In genomic region chr10:24223449-24224143, GRCm38 (mm10) we compare ENCODE assay signal across 8 mouse cellular contexts. TPM values are rescaled to one million over a fixed set of nuclear protein-coding genes. Genes with fewer than 3 reads are reported as not detected.
DNase-seq lines count a peak whose midpoint lies in the region; ATAC-seq and TF ChIP-seq lines count a peak whose summit lies in the region.

Gene Moxd1, plus strand, starts transcription at chr10:24223517.

- H3K27me3 ChIP-seq in heart, postnatal 0 days (ENCODE audit: control insufficient read depth, insufficient read depth, low read length), result peaks cover 38% of the 10 kb centered on the region
- H3K27me3 ChIP-seq in stomach, postnatal 0 days (ENCODE audit: control insufficient read depth, insufficient read depth, low read length), result no peaks in the 10 kb centered on the region

- no peaks in the 10 kb centered on the region for H3K9me3 ChIP-seq in heart, postnatal 0 days (replicated peaks; ENCODE audit: control insufficient read depth, low read length)
- no peaks in the 10 kb centered on the region for H3K9me3 ChIP-seq in stomach, postnatal 0 days (ENCODE audit: control insufficient read depth, low read length)

- TF ChIP-seq POLR2A in cortical plate, adult 2 months (IDR thresholded peaks at IDR 0.05; ENCODE audit: extremely low read depth, insufficient read depth, low read length), result no peak

- no peak for ATAC-seq in heart, postnatal 0 days (ENCODE audit: insufficient read depth, low read depth)
- ATAC-seq in megakaryocyte progenitor cell, adult 5-6 weeks (replicated peaks; ENCODE audit: poor library complexity), result peak; percentile 79
- ATAC-seq in stomach, postnatal 0 days (ENCODE audit: low FRiP score, low TSS enrichment), result peak; percentile 67

- no peaks in the 10 kb centered on the region for H3K36me3 ChIP-seq in heart, postnatal 0 days (replicated peaks; ENCODE audit: control insufficient read depth, insufficient read depth, low read length)
- H3K36me3 ChIP-seq in stomach, postnatal 0 days (ENCODE audit: control insufficient read depth, insufficient read depth, low read length), result no peaks in the 10 kb centered on the region

- H3K4me3 ChIP-seq in left cerebral cortex, adult 2 months, result peak within 1 kb of the TSS; percentile 46
- peak within 1 kb of the TSS; percentile 21 for H3K4me3 ChIP-seq in cortical plate, adult 2 months (ENCODE audit: insufficient read depth, low read length)
- H3K4me3 ChIP-seq in heart, postnatal 0 days (ENCODE audit: low read depth, low read length), result peak within 1 kb of the TSS; percentile 43
- peak within 1 kb of the TSS; percentile 46 for H3K4me3 ChIP-seq in stomach, postnatal 0 days (ENCODE audit: low read depth, low read length)

- 1% methylated on average over 45 of the region's 56 CpGs for WGBS in heart, postnatal 0 days
- 3% methylated on average over 44 of the region's 56 CpGs for WGBS in stomach, postnatal 0 days

- no peaks in the 10 kb centered on the region for H3K4me1 ChIP-seq in cortical plate, adult 2 months (ENCODE audit: control insufficient read depth, insufficient read depth, low read length)
- peaks cover 7% of the 10 kb centered on the region; the same call in 1 of the 2 replicates for H3K4me1 ChIP-seq in heart, postnatal 0 days (ENCODE audit: control insufficient read depth, insufficient read depth)
- H3K4me1 ChIP-seq in stomach, postnatal 0 days (replicated peaks; ENCODE audit: control insufficient read depth, insufficient read depth), result peaks cover 2% of the 10 kb centered on the region; the same call in 1 of the 2 replicates

- H3K9ac ChIP-seq in heart, postnatal 0 days (replicated peaks; ENCODE audit: low read depth, low read length), result no peak within 1 kb of the TSS
- 0 out of 2 replicates have a peak within 1 kb of the TSS, but pooled peaks have one; percentile 38 for H3K9ac ChIP-seq in stomach, postnatal 0 days (ENCODE audit: low read length)

- TF ChIP-seq EP300 in heart, postnatal 0 days (IDR thresholded peaks at IDR 0.05; ENCODE audit: low read depth), result no peak
- no peak for TF ChIP-seq EP300 in stomach, postnatal 0 days (optimal IDR thresholded peaks at IDR 0.05)

- peak in 1 of 2 experiments; percentile 17 for DNase-seq in left cerebral cortex, adult 2 months (ENCODE audit: extremely low spot score in 1 of 2, low spot score in 2 of 2)
- DNase-seq in left cerebral cortex, postnatal 25 days (ENCODE audit: low spot score in 2 of 2), result no peak
- DNase-seq in heart, postnatal 0 days (ENCODE audit: low spot score), result no peak
- DNase-seq in kidney, postnatal 4 days, result peak; percentile 62 to 74
- peak; percentile 66 for DNase-seq in stomach, postnatal 0 days (ENCODE audit: low spot score)
- no peak for DNase-seq in c-Kit-positive CD71-positive TER-119-positive erythroid progenitor cells, embryonic 14.5 days (ENCODE audit: low spot score)

- TF ChIP-seq CTCF in left cerebral cortex, adult 2 months (IDR thresholded peaks at IDR 0.05), result no peak; the same call in 1 of the 2 replicates
- no peak for TF ChIP-seq CTCF in cortical plate, adult 2 months (IDR thresholded peaks at IDR 0.05; ENCODE audit: extremely low read depth, insufficient read depth, low read length)
- no peak for TF ChIP-seq CTCF in heart, postnatal 0 days (IDR thresholded peaks at IDR 0.05; ENCODE audit: low read depth)
- TF ChIP-seq CTCF in stomach, postnatal 0 days (IDR thresholded peaks at IDR 0.05; ENCODE audit: low read depth), result peak; percentile 50; the same call in 1 of the 2 replicates

- H3K27ac ChIP-seq in left cerebral cortex, adult 2 months, result no peak within 1 kb of the TSS
- H3K27ac ChIP-seq in cortical plate, adult 2 months (ENCODE audit: insufficient read depth, low read length), result no peak within 1 kb of the TSS
- no peak within 1 kb of the TSS for H3K27ac ChIP-seq in heart, postnatal 0 days (ENCODE audit: low read depth)
- no peak within 1 kb of the TSS for H3K27ac ChIP-seq in stomach, postnatal 0 days (replicated peaks)

- intact Hi-C loops in left cerebral cortex, adult 2 months (cut with DNase I), result no loop called here
- intact Hi-C loops in left cerebral cortex, postnatal 25 days (cut with DNase I), result no loop called here

- peak within 1 kb of the TSS; percentile 64 for H3K4me2 ChIP-seq in heart, postnatal 0 days (ENCODE audit: low read depth, low read length)
- H3K4me2 ChIP-seq in stomach, postnatal 0 days (replicated peaks; ENCODE audit: low read depth), result peak within 1 kb of the TSS; percentile 84

RNA-seq across cellular contexts. Expression of gene Moxd1, which starts in this region (rescaled TPM):
- 1 to 10 TPM; 7.7 to 9.8 TPM for total RNA-seq in left cerebral cortex, adult 2 months (2021)
- 1 to 10 TPM; 8.2 to 8.8 TPM for total RNA-seq in left cerebral cortex, postnatal 25 days (2021)
- polyA plus RNA-seq in cortical plate, adult 2 months (2012; rRNA removed), result 4.5 and 5.6 TPM in 2 replicates
- 0.46 and 3.2 TPM in 2 replicates for total RNA-seq in heart, postnatal 0 days (2014; rRNA removed; ENCODE audit: low replicate concordance)
- polyA plus RNA-seq in heart, postnatal 0 days (2015; fragmentation: Nextera tagmentation; extraction: Ambion mirVana), result 1.5 and 2.6 TPM in 2 replicates
- total RNA-seq in megakaryocyte progenitor cell, adult 5-6 weeks (2015), result not detected in 2 replicates
- total RNA-seq in megakaryocyte progenitor cell, adult 5-6 weeks (2017), result not detected in 2 replicates
- 3.4 and 3.5 TPM in 2 replicates for polyA plus RNA-seq in stomach, postnatal 0 days (2015; fragmentation: Nextera tagmentation; extraction: Ambion mirVana)

Comparison
In these comparisons a context has a peak if more than half of its experiments do, and no peak if none do; other contexts are left out.
1. Peak in ATAC-seq in megakaryocyte progenitor cell, adult 5-6 weeks; RNA of the gene not detected or under 1 TPM.
2. DNase-seq: peak in kidney, postnatal 4 days (2 of 2) and stomach, postnatal 0 days (single experiment); none in left cerebral cortex, postnatal 25 days (0 of 2), heart, postnatal 0 days (single experiment) and c-Kit-positive CD71-positive TER-119-positive erythroid progenitor cells, embryonic 14.5 days (single experiment).
3. Peak in every context shown above with its lines, with median percentiles within 50 percentile points of each other: H3K4me3 ChIP-seq.